Mouse (Mus musculus) cerebellum, adult 9-11 months (tissue): ENCODE results near the gene Olfr135.

ENCODE experiments used
- DNase-seq: peaks from one replicate; pipeline ENCODE4 v3.0.0; 2022

The Olfr135 gene

DNA sequence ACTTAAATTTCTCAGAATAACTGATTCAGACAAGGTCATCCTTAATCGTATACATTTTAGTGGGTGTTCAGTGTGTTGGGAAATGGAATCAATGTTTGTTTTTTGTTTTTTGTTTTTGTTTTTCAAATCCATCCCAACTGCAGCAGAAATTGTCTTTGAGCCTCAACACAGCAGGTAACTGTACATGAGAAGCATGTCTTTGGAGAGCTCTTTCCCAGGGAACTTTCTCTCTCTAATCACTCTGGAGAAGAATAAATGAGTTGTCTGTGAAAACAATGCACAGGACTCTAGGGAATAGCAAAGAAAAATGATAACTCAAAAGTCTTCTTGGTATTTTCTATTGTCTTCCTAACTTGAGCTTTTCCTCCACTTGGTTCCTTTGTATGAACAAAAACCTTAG, at the start of gene Olfr135:
Olfr135 (plus strand) TSS at position 301 of the 400 bp plus-strand sequence.
- DNase-seq, result no peak

DNA sequence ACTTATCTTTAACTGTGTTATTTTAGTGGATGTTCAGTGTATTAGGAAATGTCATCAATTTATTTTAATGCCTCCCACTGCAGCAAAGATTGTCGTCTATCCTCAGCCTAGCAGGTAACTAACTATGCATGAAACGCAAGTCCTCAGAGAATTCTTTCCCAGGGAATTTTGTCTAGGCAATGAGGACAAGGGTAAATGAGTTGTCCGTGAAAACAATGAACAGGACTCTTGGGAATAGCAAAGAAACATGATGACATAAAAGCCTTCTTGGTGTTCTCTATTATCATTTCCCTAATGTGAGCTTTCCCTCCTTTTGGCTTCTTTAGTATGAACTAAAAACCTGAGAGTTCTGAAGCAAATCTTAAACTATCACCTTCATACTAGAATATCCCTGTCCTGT, 33.0 kb upstream of the Olfr135 start, which contains the start of gene Olfr134:
Olfr134 (plus strand) TSS at position 301 of the 400 bp plus-strand sequence.
- no peak for DNase-seq
